12 mouse cellular contexts compared by ENCODE assay signal in the genomic region with DNA sequence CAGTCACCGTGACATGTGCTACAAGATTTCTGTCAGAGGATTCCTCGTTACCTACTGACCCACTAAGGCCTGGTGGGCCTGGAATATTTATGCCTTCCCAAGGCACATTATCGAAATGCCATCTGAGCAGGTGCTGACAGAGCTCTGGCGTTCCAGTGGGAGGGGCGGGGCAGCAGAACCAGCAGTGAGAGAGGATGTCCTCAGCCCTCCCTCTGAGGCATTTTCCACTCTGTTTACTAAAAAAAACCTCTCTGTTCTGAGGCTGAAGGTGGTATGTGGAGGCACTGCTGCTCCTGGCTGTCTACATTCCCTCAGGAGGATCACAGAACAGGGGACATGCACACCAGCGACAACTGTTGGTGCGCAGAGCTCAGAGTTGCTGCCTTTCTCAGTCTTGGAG. TPM values are rescaled to one million over a fixed set of nuclear protein-coding genes. Genes with fewer than 3 reads are reported as not detected.
DNase-seq lines count a peak whose midpoint lies in the region; ATAC-seq and TF ChIP-seq lines count a peak whose summit lies in the region.
"Had no signal": no experiment of that assay in that cellular context is flagged by ENCODE, and none has a peak within 500 bp of the region (broad histone marks: within the 10 kb centered on the region; RNA-seq: fewer than 3 reads in every experiment).

No protein-coding gene starts in this region.

- DNase-seq in kidney, postnatal 25 days, result no peak
- peak; percentile 26 for DNase-seq in embryo, embryonic 10.5 days (ENCODE audit: low spot score)
- peak; percentile 38 for DNase-seq in limb, embryonic 14.5 days (ENCODE audit: low spot score)
- DNase-seq: gastrocnemius, adult 2 months; kidney, adult 11 months; lung, adult 18-20 months had no signal

- H3K9me3 ChIP-seq in kidney, embryonic 15.5 days (replicated peaks), result no peaks in the 10 kb centered on the region
- no peaks in the 10 kb centered on the region for H3K9me3 ChIP-seq in embryonic facial prominence, embryonic 13.5 days
- no peaks in the 10 kb centered on the region for H3K9me3 ChIP-seq in limb, embryonic 14.5 days (ENCODE audit: control insufficient read depth, low read length)

- peaks cover 3% of the 10 kb centered on the region; the same call in 1 of the 2 replicates for H3K27me3 ChIP-seq in kidney, embryonic 15.5 days
- H3K27me3 ChIP-seq in embryonic facial prominence, embryonic 13.5 days, result 0 out of 2 replicates have a peak, but pooled peaks cover 3% of the 10 kb centered on the region
- H3K27me3 ChIP-seq in limb, embryonic 14.5 days (ENCODE audit: control insufficient read depth, insufficient read depth, low read length), result no peaks in the 10 kb centered on the region

- H3K27ac ChIP-seq in kidney, embryonic 15.5 days, result no peak overlapping the region
- H3K27ac ChIP-seq in embryonic facial prominence, embryonic 13.5 days, result no peak overlapping the region
- no peak overlapping the region for H3K27ac ChIP-seq in limb, embryonic 14.5 days (replicated peaks; ENCODE audit: low read depth, low read length)

- H3K4me2 ChIP-seq in kidney, embryonic 15.5 days, result peak overlapping the region; percentile 80; the same call in 1 of the 2 replicates
- peak overlapping the region; percentile 80; the same call in 1 of the 2 replicates for H3K4me2 ChIP-seq in embryonic facial prominence, embryonic 13.5 days
- no peak overlapping the region for H3K4me2 ChIP-seq in limb, embryonic 14.5 days (replicated peaks; ENCODE audit: low read depth, low read length, severe bottlenecking)

- TF ChIP-seq POLR2A in limb, embryonic 14.5 days (IDR thresholded peaks at IDR 0.05; ENCODE audit: borderline replicate concordance, extremely low read depth, insufficient read depth, insufficient read length), result no peak

- H3K4me1 ChIP-seq in kidney, embryonic 15.5 days, result peaks cover 23% of the 10 kb centered on the region
- H3K4me1 ChIP-seq in embryonic facial prominence, embryonic 13.5 days, result peaks cover 29% of the 10 kb centered on the region
- H3K4me1 ChIP-seq in limb, embryonic 14.5 days (ENCODE audit: control insufficient read depth, insufficient read depth, low read length), result peaks cover 9% of the 10 kb centered on the region

- 30% methylated on average over 7 of the region's 7 CpGs for WGBS in kidney, embryonic 15.5 days
- WGBS in embryonic facial prominence, embryonic 13.5 days, result 20% methylated on average over 7 of the region's 7 CpGs
- 28% methylated on average over 7 of the region's 7 CpGs for WGBS in limb, embryonic 14.5 days

- H3K36me3 ChIP-seq in kidney, embryonic 15.5 days, result no peaks in the 10 kb centered on the region
- H3K36me3 ChIP-seq in embryonic facial prominence, embryonic 13.5 days, result no peaks in the 10 kb centered on the region
- no peaks in the 10 kb centered on the region for H3K36me3 ChIP-seq in limb, embryonic 14.5 days (ENCODE audit: control insufficient read depth, insufficient read depth, low read length)
- H3K36me3 ChIP-seq: G1E had no signal

- peak; percentile 40; the same call in 1 of the 2 replicates for ATAC-seq in kidney, embryonic 15.5 days (replicated peaks; ENCODE audit: low FRiP score)
- ATAC-seq in embryonic facial prominence, embryonic 13.5 days (ENCODE audit: insufficient number of reproducible peaks, insufficient read depth, low FRiP score, low TSS enrichment, low read depth), result no peak
- peak; percentile 83 for ATAC-seq in limb, embryonic 14.5 days (ENCODE audit: low FRiP score, low read depth)
- ATAC-seq in erythroid progenitor cell, adult 5-6 weeks (replicated peaks; ENCODE audit: low FRiP score, poor library complexity, severe bottlenecking), result no peak
- ATAC-seq in megakaryocyte-erythroid progenitor cell, adult 5-6 weeks (replicated peaks; ENCODE audit: low FRiP score, low TSS enrichment, poor library complexity, severe bottlenecking), result no peak
- ATAC-seq: midbrain, embryonic 16.5 days had no signal

- no peak overlapping the region for H3K9ac ChIP-seq in kidney, embryonic 15.5 days
- H3K9ac ChIP-seq in embryonic facial prominence, embryonic 13.5 days, result no peak overlapping the region
- H3K9ac ChIP-seq in limb, embryonic 14.5 days (ENCODE audit: low read depth, low read length, severe bottlenecking), result no peak overlapping the region

- no peak overlapping the region for H3K4me3 ChIP-seq in kidney, embryonic 15.5 days (replicated peaks)
- H3K4me3 ChIP-seq in embryonic facial prominence, embryonic 13.5 days, result no peak overlapping the region
- no peak overlapping the region for H3K4me3 ChIP-seq in limb, embryonic 14.5 days (replicated peaks; ENCODE audit: low read length)

RNA-seq across cellular contexts. Expression of a gene that starts 1.1 kb away (rescaled TPM):
- polyA plus RNA-seq in kidney, embryonic 15.5 days (2015; fragmentation: Nextera tagmentation; extraction: Ambion mirVana), result 8.3 and 11.5 TPM in 2 replicates
- polyA plus RNA-seq in embryonic facial prominence, embryonic 13.5 days (2015; fragmentation: Nextera tagmentation; extraction: Ambion mirVana), result 5.6 and 7.2 TPM in 2 replicates
- 4.2 and 5.4 TPM in 2 replicates for polyA plus RNA-seq in limb, embryonic 14.5 days (2012; rRNA removed)
- polyA plus RNA-seq in limb, embryonic 14.5 days (2014; fragmentation: Nextera tagmentation; extraction: Ambion mirVana), result 6.3 and 6.8 TPM in 2 replicates
- total RNA-seq in erythroid progenitor cell, adult 5-6 weeks (2015; ENCODE audit: low replicate concordance), result under 0.01 TPM in 1 of 2 replicates, not detected in the other
- total RNA-seq in erythroid progenitor cell, adult 5-6 weeks (2017; ENCODE audit: low replicate concordance), result 0.15 TPM in 1 of 2 replicates, not detected in the other
- total RNA-seq in megakaryocyte-erythroid progenitor cell, adult 5-6 weeks (2014; fragmentation: Nextera tagmentation), result 3.6 and 10.3 TPM in 2 replicates
- 1.5 and 2.3 TPM in 2 replicates for total RNA-seq in megakaryocyte-erythroid progenitor cell, adult 5-6 weeks (2017)
- polyA plus RNA-seq: G1E had no signal

RNA-seq across cellular contexts. Expression of a gene that starts 30.2 kb away (rescaled TPM):
- polyA plus RNA-seq in kidney, embryonic 15.5 days (2015; fragmentation: Nextera tagmentation; extraction: Ambion mirVana), result 68.5 and 72.6 TPM in 2 replicates
- polyA plus RNA-seq in embryonic facial prominence, embryonic 13.5 days (2015; fragmentation: Nextera tagmentation; extraction: Ambion mirVana), result 75.1 and 81.7 TPM in 2 replicates
- polyA plus RNA-seq in limb, embryonic 14.5 days (2012; rRNA removed), result 97.5 and 175 TPM in 2 replicates
- polyA plus RNA-seq in limb, embryonic 14.5 days (2014; fragmentation: Nextera tagmentation; extraction: Ambion mirVana), result 110 TPM in 2 replicates
- total RNA-seq in erythroid progenitor cell, adult 5-6 weeks (2015; ENCODE audit: low replicate concordance), result 4.2 and 33.2 TPM in 2 replicates
- total RNA-seq in erythroid progenitor cell, adult 5-6 weeks (2017; ENCODE audit: low replicate concordance), result 3.7 and 8.7 TPM in 2 replicates
- 11.5 and 19.0 TPM in 2 replicates for total RNA-seq in megakaryocyte-erythroid progenitor cell, adult 5-6 weeks (2014; fragmentation: Nextera tagmentation)
- 16.7 and 17.0 TPM in 2 replicates for total RNA-seq in megakaryocyte-erythroid progenitor cell, adult 5-6 weeks (2017)
- polyA plus RNA-seq: G1E had no signal

Comparison
In these comparisons a context has a peak if more than half of its experiments do, and no peak if none do; other contexts are left out.
1. ATAC-seq: peak in kidney, embryonic 15.5 days (single experiment) and limb, embryonic 14.5 days (single experiment); none in embryonic facial prominence, embryonic 13.5 days (single experiment), erythroid progenitor cell, adult 5-6 weeks (single experiment) and megakaryocyte-erythroid progenitor cell, adult 5-6 weeks (single experiment).
2. DNase-seq: peak in embryo, embryonic 10.5 days (single experiment) and limb, embryonic 14.5 days (single experiment); none in kidney, postnatal 25 days (0 of 2).